In genomic region chr15:103038701-103039480, GRCm38 (mm10) we compare ENCODE assay signal across 18 mouse cellular contexts. TPM values are rescaled to one million over a fixed set of nuclear protein-coding genes. Genes with fewer than 3 reads are reported as not detected.
A peak's percentile ranks its signal among the peaks of the same experiment; 100 is the strongest.
DNase-seq lines count a peak whose midpoint lies in the region; ATAC-seq and TF ChIP-seq lines count a peak whose summit lies in the region.
"Had no signal": no experiment of that assay in that cellular context is flagged by ENCODE, and none has a peak within 500 bp of the region (broad histone marks: within the 10 kb centered on the region; RNA-seq: fewer than 3 reads in every experiment).

No protein-coding gene starts in this region.

- peaks cover 63% of the 10 kb centered on the region for H3K4me1 ChIP-seq in kidney, embryonic 14.5 days (ENCODE audit: control insufficient read depth, insufficient read depth, low read length)
- H3K4me1 ChIP-seq in hindbrain, embryonic 10.5 days (replicated peaks) = peaks cover 7% of the 10 kb centered on the region; the same call in 1 of the 2 replicates
- no peaks in the 10 kb centered on the region for H3K4me1 ChIP-seq in stomach, postnatal 0 days (replicated peaks; ENCODE audit: control insufficient read depth, insufficient read depth)
- H3K4me1 ChIP-seq: liver, embryonic 15.5 days had no signal

- WGBS in kidney, embryonic 14.5 days = 25% methylated on average over 10 of the region's 10 CpGs
- WGBS in hindbrain, embryonic 10.5 days = 8% methylated on average over 10 of the region's 10 CpGs
- 31% methylated on average over 10 of the region's 10 CpGs for WGBS in stomach, postnatal 0 days

- TF ChIP-seq CTCF in stomach, postnatal 0 days (IDR thresholded peaks at IDR 0.05; ENCODE audit: low read depth) = no peak

- H3K9me3 ChIP-seq in kidney, embryonic 14.5 days (ENCODE audit: control insufficient read depth, low read length) = no peaks in the 10 kb centered on the region
- H3K9me3 ChIP-seq in hindbrain, embryonic 10.5 days = no peaks in the 10 kb centered on the region
- no peaks in the 10 kb centered on the region for H3K9me3 ChIP-seq in stomach, postnatal 0 days (ENCODE audit: control insufficient read depth, low read length)
- H3K9me3 ChIP-seq: heart, embryonic 10.5 days; liver, embryonic 15.5 days; midbrain, embryonic 13.5 days had no signal

- no peak overlapping the region for H3K4me3 ChIP-seq in kidney, embryonic 14.5 days (ENCODE audit: low read length)
- no peak overlapping the region for H3K4me3 ChIP-seq in hindbrain, embryonic 10.5 days
- no peak overlapping the region for H3K4me3 ChIP-seq in stomach, postnatal 0 days (ENCODE audit: low read depth, low read length)
- H3K4me3 ChIP-seq: heart, embryonic 10.5 days; liver, embryonic 15.5 days; midbrain, embryonic 13.5 days had no signal

- 0 out of 2 replicates have a peak overlapping the region, but pooled peaks have one; percentile 10 for H3K4me2 ChIP-seq in kidney, embryonic 14.5 days (replicated peaks; ENCODE audit: low read depth, low read length)
- peak overlapping the region; percentile 20 for H3K4me2 ChIP-seq in stomach, postnatal 0 days (replicated peaks; ENCODE audit: low read depth)
- H3K4me2 ChIP-seq: liver, embryonic 15.5 days; midbrain, embryonic 13.5 days had no signal

- TF ChIP-seq EP300 in stomach, postnatal 0 days (optimal IDR thresholded peaks at IDR 0.05) = no peak

- no peaks in the 10 kb centered on the region for H3K36me3 ChIP-seq in kidney, embryonic 14.5 days (ENCODE audit: control insufficient read depth, insufficient read depth, low read length)
- H3K36me3 ChIP-seq in hindbrain, embryonic 10.5 days = no peaks in the 10 kb centered on the region
- no peaks in the 10 kb centered on the region for H3K36me3 ChIP-seq in stomach, postnatal 0 days (ENCODE audit: control insufficient read depth, insufficient read depth, low read length)
- H3K36me3 ChIP-seq: heart, embryonic 10.5 days; liver, embryonic 15.5 days; midbrain, embryonic 13.5 days had no signal

- DNase-seq in kidney, postnatal 36 days = no peak
- DNase-seq in hindbrain, embryonic 10.5 days (ENCODE audit: low spot score) = peak; percentile 26
- DNase-seq in neural tube, embryonic 10.5 days (ENCODE audit: extremely low spot score, low spot score) = peak; percentile 70
- no peak for DNase-seq in stomach, postnatal 0 days (ENCODE audit: low spot score)
- DNase-seq in cerebellum, adult 9-10 months = no peak
- no peak for DNase-seq in right cerebral cortex, postnatal 4 days
- DNase-seq in cerebellum, adult 18-20 months = no peak
- DNase-seq: adrenal gland, postnatal 10 days; cerebellum, postnatal 25 days; kidney, postnatal 25 days; lung, postnatal 14 days; right cerebral cortex, postnatal 14 days; thymus, postnatal 36 days had no signal

- H3K9ac ChIP-seq in kidney, embryonic 14.5 days (ENCODE audit: low read depth, low read length) = 0 out of 2 replicates have a peak overlapping the region, but pooled peaks have one; percentile 14
- 0 out of 2 replicates have a peak overlapping the region, but pooled peaks have one; percentile 4 for H3K9ac ChIP-seq in stomach, postnatal 0 days (ENCODE audit: low read length)
- H3K9ac ChIP-seq: liver, embryonic 15.5 days; midbrain, embryonic 13.5 days had no signal

- H3K27ac ChIP-seq in kidney, embryonic 14.5 days (ENCODE audit: low read depth, low read length) = peak overlapping the region; percentile 24; the same call in 1 of the 2 replicates
- H3K27ac ChIP-seq in hindbrain, embryonic 10.5 days = no peak overlapping the region
- H3K27ac ChIP-seq in stomach, postnatal 0 days (replicated peaks) = peak overlapping the region; percentile 77
- H3K27ac ChIP-seq: heart, embryonic 10.5 days; liver, embryonic 15.5 days; midbrain, embryonic 13.5 days had no signal

- no peaks in the 10 kb centered on the region; the same call in 1 of the 2 replicates for H3K27me3 ChIP-seq in kidney, embryonic 14.5 days (ENCODE audit: control insufficient read depth, insufficient read depth, low read length)
- H3K27me3 ChIP-seq in hindbrain, embryonic 10.5 days (ENCODE audit: insufficient read depth, poor library complexity, severe bottlenecking) = peaks cover 100% of the 10 kb centered on the region
- H3K27me3 ChIP-seq in stomach, postnatal 0 days (ENCODE audit: control insufficient read depth, insufficient read depth, low read length) = no peaks in the 10 kb centered on the region

- ATAC-seq in kidney, embryonic 14.5 days (ENCODE audit: low FRiP score, low TSS enrichment) = no peak
- ATAC-seq in stomach, postnatal 0 days (ENCODE audit: low FRiP score, low TSS enrichment) = no peak
- ATAC-seq: forebrain, embryonic 16.5 days; midbrain, embryonic 13.5 days had no signal

RNA-seq across cellular contexts. Expression of gene Hoxc4, which starts 20.2 kb away (rescaled TPM):
- 7.4 and 8.6 TPM in 2 replicates for polyA plus RNA-seq in kidney, embryonic 14.5 days (2014; fragmentation: Nextera tagmentation; extraction: Ambion mirVana)
- polyA plus RNA-seq in hindbrain, embryonic 10.5 days (2016; fragmentation: Nextera tagmentation; extraction: Ambion mirVana) = 1.5 and 29.6 TPM in 2 replicates
- polyA plus RNA-seq in stomach, postnatal 0 days (2015; fragmentation: Nextera tagmentation; extraction: Ambion mirVana) = 9.6 and 10.4 TPM in 2 replicates
- polyA plus RNA-seq: forebrain, embryonic 16.5 days had no signal

RNA-seq across cellular contexts. Expression of gene Hoxc6, which starts 40.8 kb away (rescaled TPM):
- 12.3 and 16.1 TPM in 2 replicates for polyA plus RNA-seq in kidney, embryonic 14.5 days (2014; fragmentation: Nextera tagmentation; extraction: Ambion mirVana)
- polyA plus RNA-seq in hindbrain, embryonic 10.5 days (2016; fragmentation: Nextera tagmentation; extraction: Ambion mirVana) = not detected in 2 replicates
- polyA plus RNA-seq in stomach, postnatal 0 days (2015; fragmentation: Nextera tagmentation; extraction: Ambion mirVana) = 3.3 and 4.9 TPM in 2 replicates
- polyA plus RNA-seq: forebrain, embryonic 16.5 days; midbrain, embryonic 13.5 days had no signal

RNA-seq across cellular contexts. Expression of gene Hoxc8, which starts 48.5 kb away (rescaled TPM):
- polyA plus RNA-seq in kidney, embryonic 14.5 days (2014; fragmentation: Nextera tagmentation; extraction: Ambion mirVana) = 12.6 and 13.8 TPM in 2 replicates
- not detected in 2 replicates for polyA plus RNA-seq in hindbrain, embryonic 10.5 days (2016; fragmentation: Nextera tagmentation; extraction: Ambion mirVana)
- 7.1 and 7.3 TPM in 2 replicates for polyA plus RNA-seq in stomach, postnatal 0 days (2015; fragmentation: Nextera tagmentation; extraction: Ambion mirVana)
- polyA plus RNA-seq: forebrain, embryonic 16.5 days; midbrain, embryonic 13.5 days had no signal

Comparison
In these comparisons a context has a peak if more than half of its experiments do, and no peak if none do; other contexts are left out.
1. DNase-seq: peak in hindbrain, embryonic 10.5 days (single experiment) and neural tube, embryonic 10.5 days (single experiment); none in kidney, postnatal 36 days (0 of 2), stomach, postnatal 0 days (single experiment), cerebellum, adult 9-10 months (single experiment), right cerebral cortex, postnatal 4 days (single experiment) and cerebellum, adult 18-20 months (0 of 2).